Mouse (Mus musculus) spleen, embryonic (tissue): Measurements from ENCODE around the gene Pck1.

ENCODE experiments used
- CTCF ChIA-PET: fragments of 350-600 bp; sonication (Branson Sonifier 250); formaldehyde crosslinking; loops from one replicate; lab custom pipeline; 2022; lab: Charles Lee

Pck1 gene

DNA sequence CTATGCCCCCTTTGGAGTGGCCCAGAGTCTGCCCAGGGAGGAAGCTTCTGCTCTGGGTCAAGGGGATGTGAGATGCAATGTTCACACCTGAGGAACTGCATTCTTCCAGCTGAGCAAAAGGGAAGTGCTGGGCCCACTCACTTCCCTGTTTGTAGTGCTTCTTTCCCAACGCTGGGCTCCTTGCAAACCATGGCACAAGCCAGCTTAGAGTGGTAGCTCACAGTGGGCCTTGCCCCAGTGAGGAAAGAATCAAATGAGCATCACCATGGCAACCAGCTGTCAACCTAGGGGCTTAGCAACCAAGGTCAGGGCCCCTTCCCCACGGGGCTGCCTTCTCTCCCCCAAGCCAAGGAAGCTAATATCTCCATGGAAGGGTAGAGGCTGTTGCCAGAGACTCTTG lies 20.2 kb downstream of the Pck1 start:
- CTCF ChIA-PET: interaction anchor here (0.5 kb wide), 1 partner anchor 1308 kb away, joined by 5 read pairs; no protein-coding TSS in a partner anchor

DNA sequence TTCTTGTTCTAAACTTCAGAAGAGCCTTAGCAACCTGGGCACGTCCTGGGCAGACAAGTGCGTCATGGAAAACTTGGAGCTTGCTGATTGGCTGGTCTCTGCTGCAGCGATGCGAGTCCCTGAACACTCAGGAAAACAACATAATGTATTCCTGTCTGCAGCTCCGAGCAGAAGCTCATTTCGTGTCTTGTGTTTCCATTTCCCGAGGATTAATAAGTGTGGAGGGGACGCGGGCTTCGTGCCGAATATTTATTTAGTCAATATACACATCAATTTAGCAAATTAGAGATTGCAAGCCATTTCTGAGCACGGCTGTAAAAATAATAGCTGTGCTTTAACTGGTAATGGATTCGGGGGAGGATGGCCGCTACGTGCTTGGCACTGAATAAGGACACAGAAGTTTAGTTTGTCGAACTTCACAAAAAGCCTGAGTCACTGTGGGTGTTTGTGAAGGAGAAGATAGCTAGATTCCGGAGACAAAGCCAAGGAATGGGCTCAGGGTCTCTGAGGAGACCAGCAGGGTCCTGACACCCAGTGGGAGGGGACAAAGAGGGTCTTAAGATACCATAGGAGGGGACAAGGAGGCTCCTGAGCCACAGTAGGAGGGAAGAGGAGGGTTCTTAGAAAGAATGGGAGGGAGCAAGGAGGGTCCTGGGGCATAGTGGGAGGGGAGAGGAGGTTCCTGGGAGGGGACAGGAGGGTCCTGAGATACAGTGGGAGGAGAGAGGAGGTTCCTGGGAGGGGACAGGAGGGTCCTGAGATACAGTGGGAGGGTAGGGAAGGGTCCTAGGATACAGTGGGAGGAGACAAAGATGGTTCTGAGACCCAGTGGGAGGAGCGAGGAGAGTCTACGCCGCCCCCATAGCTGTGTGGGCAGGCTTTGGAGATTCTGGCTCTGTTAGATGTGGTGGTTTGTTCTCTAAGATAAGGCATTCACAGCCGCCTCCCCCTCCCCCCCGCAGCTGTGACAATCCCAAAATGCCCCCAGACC lies 21.0 kb downstream of the Pck1 start:
- CTCF ChIA-PET: interaction anchor here (0.5 kb wide), 1 partner anchor 1307 kb away, joined by 5 read pairs; no protein-coding TSS in a partner anchor

DNA sequence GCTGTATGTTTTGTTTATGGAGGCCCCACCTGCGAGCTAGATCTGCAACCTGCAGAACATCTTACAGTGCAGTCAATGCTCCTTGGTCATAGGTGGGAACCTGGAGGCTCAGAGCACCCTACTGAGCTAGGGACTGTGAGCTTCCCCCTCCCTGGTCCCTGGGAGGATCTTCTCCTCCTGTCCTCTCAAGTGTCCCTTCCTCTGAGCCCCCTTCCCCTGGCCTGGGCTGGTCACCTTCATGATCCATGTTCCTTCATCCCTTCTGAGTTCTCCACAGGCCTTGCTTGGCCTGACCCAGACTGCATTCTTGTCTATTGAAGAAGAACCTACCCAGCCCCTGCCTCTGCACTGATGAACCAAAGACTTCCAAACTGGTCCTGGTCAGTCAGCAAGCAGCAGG lies 21.7 kb downstream of the Pck1 start:
- CTCF ChIA-PET: no interaction called here

DNA sequence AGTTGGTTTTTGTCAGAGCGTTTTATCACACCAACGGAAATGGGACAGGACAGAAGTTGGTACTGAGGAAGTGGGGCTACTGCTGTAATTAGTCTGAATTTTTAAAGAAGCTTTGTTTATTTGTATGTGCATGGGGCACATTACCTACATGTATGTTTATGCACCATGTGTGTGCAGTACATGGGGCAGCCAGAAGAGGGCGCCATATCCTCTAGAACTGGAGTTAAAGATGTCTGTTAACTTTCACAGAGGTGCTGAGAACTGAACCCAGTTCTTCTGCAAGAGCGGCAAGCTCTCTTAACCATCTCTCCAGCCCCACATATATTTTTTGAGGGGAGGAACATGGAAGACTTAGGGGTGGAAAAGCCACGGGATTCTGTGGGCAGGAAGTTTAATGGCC lies 22.9 kb downstream of the Pck1 start:
- CTCF ChIA-PET: interaction anchor here (0.7 kb wide), 1 partner anchor 49 kb away, joined by 4 read pairs; no protein-coding TSS in a partner anchor

DNA sequence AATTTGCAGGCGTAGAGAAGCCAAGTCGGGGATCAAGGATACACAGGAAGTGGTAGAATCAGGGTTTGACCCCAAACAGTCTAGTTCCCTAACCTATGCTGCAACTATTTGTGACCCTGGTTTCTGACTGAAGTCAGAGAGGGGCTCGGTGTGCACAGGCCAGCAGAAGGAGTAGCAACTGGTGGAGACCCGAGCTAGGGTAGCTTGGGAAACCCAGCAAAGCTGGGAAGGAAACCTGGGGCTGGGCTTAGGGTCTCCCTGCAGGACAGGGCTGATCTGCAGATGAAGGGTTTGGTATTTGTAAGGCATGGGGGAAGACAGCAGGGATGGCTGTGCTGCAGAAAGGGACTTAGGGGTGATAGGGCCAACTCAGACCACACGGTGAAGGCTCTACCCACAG lies 24.6 kb downstream of the Pck1 start:
- CTCF ChIA-PET: no interaction called here

DNA sequence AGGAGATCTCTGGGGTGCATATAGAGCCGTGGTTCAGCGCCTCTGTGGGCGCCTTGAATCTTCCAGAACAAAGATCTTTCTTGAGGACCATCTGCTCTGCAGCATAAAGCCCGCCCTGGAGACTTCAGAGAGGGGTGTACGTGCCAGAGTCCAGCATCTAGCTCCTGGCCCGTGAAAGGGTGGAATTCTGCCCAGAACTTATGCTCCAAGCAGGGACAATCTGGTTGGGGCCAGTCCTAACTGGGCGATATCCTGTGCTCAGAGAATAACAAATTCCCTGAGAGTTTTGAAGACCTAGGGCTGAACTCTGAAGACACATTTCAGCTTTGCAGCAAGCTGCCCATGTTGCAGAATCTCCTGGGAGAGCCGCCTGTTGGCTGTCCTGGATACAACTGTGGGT lies 25.1 kb downstream of the Pck1 start:
- CTCF ChIA-PET: no interaction called here

DNA sequence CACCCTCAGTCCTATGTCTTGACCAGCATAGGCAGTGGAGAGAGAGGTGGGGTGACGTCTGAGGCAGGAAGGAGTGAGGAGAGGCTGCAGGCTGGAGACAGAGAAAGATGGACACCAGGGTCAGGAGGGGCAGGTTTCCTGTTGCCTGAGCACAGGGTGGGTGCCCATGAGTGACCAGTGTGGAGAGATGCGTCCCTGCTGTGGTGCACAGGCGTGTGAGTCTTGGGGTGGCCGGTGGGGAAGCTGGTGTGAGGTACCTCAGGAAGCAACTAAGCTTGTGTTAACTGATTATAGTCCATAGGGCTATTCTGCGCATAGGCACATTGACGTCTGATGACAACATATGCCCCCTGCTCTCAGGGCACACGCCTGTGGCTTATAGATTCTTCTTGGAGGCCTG lies 26.2 kb downstream of the Pck1 start:
- CTCF ChIA-PET: no interaction called here

DNA sequence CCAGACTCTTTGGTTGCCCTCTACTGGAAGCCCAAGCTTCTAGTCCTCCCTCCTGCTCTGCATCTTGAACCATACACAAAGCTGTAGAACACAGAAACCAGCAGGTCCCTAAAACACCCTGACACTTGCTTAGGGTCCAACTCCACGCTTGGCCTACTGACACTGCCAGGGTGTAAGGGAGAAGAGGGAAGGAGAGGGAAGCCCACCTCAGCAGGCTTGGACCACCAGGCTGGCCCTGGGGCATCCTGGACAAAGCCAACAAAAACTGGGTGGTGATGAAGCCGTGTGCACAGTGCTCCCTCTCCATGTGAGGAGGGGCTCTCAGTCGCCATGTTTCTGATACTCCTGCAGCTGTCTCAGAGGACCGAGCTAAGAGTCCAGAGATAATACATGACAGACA lies 27.2 kb downstream of the Pck1 start:
- CTCF ChIA-PET: interaction anchor here (1.3 kb wide), 1 partner anchor 382 kb away, joined by 3 read pairs; no protein-coding TSS in a partner anchor

DNA sequence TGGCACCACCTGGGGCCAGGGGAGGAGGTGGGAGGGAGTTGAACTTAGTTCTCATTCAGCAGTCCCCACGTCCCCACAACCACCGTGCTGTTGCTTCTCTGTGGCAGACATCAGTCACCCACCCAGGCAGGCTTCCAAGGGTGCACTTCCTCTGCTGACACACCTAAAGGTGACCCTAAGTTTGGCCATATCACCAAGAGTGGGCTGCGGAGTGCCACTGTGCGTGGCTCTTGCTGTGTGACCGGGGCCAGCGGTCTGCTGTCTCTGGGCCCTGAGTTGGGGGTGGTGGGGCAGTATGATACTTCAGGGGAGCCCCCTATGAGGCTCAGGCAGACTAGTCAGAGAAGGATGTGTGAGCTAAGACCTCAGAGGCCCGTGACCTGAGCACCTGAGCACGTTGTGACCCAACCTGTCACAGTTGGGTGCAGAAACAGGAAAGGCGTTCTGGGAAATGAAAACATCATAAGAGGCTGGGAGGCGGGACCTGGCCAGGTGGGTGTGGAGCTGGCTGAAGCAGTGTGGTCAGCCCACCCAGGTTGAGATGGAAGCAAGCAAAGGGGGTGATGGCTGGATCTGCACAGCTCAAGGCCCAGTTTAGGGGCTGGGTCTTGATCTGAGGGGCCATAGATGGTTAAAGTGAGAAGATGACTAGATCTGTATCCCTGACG lies 28.0 kb downstream of the Pck1 start:
- CTCF ChIA-PET: interaction anchor here (0.6 to 1.3 kb wide), 2 partner anchors 216 to 381 kb away, joined by 3 read pairs; no protein-coding TSS in a partner anchor

DNA sequence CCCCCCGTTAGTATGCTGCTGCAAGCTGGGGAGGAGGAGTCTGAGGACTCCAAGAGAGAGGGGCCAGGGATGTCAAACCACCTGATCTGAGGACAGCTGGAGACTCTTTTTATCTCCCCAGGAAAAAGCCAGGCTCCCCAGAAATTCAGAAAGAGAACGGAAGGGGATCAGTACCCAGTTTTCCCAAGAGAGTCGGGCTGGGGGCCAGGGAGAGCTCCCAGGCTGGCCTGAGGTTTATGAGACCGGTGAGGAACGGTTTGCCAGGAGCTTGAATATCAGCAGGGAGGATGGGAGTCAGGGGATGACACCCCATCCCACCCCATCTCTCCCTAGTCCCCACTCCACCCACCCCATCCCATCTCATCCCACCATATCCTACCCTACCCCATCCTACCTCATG lies 28.6 kb downstream of the Pck1 start:
- CTCF ChIA-PET: interaction anchor here (0.6 kb wide), 1 partner anchor 215 kb away, joined by 3 read pairs; no protein-coding TSS in a partner anchor

DNA sequence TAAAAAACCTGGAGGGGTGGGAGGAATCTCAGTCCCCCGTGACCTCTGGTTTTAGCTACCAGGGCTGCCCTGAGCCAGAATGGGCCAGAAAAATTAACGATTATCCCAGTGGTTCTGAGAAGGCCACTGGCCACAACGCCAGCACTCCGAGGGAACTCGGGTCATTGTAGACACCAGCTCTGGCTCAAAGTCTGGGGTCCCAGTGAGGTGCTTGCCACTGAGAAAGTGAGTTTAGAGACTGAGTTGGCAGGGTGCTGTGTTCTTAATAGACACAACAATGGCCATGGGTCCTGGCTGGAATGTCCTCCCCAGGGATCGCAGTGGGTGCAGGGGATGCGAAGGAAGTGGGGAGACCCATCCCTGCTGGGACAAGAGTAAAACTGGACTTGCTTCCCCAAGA lies 29.1 kb downstream of the Pck1 start:
- CTCF ChIA-PET: interaction anchor here (0.6 kb wide), 1 partner anchor 215 kb away, joined by 3 read pairs; no protein-coding TSS in a partner anchor

DNA sequence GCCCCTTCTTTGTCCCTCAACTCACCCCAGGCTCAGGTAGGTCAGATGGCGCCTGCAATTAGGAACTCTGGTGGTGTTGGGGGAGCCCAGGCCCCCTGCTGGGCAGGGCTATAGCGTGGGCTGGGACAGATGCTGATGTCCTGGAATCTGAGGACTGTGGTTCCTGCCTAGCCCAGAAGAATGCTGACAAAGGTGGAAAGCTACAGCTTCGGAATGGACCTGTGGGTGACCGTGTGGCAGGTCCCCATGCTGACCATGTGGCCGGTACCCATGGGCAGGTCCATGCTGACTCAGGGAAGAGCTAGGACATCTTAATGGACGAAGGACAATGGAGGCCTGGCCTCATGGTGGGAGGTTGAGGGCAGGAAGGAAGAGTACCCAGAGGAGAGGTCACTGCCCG lies 29.9 kb downstream of the Pck1 start:
- CTCF ChIA-PET: no interaction called here

DNA sequence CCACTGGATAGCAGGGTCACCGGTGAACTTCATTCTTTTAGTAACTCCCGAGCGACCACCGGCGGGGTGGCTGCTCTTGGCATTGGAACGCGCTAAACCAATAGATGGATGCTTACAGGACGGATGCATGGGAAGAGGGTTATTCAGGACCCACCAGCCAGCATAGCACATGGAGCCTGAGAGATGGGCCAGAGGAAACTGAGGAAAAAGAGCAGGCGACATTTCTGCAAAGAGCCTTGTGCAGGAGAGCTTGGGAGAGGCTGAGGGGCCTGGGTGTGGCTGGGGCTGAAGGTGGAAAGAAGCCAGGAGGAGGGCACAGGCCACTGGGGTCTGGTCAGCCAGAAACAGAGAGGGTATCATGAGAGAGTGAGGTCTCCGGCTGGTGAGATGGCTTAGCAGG lies 30.5 kb downstream of the Pck1 start:
- CTCF ChIA-PET: no interaction called here

DNA sequence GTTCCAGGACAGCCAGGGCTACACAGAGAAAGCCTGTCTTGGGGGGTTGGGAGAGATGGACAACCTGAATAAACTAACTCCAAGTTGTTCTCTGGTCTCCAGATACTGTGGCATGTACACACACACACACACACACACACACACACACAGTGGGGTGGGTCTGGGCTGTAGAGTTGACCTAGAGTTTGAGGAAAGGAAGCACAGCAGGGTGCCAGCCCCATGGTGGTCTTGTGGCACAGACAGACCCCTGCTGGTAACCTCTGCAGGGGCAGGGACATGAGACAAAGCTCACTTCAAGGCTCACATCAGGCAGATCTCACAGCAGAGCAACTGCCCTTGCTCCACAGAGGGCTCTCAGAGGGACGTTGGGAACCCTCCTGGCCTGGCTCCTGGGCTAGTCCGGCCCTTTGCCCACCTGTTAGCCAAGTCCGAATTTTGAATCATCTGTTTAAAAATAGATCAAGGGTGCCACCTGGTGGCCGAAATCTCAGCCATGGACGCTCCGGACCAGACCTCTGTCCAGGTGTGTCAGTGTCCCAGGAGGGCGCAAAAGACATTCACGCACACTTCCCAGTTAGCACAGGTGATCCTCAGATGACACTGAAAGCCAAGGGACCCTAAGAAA lies 31.1 kb downstream of the Pck1 start:
- CTCF ChIA-PET: interaction anchor here (3.0 kb wide), 1 partner anchor 377 kb away, joined by 11 read pairs; no protein-coding TSS in a partner anchor

DNA sequence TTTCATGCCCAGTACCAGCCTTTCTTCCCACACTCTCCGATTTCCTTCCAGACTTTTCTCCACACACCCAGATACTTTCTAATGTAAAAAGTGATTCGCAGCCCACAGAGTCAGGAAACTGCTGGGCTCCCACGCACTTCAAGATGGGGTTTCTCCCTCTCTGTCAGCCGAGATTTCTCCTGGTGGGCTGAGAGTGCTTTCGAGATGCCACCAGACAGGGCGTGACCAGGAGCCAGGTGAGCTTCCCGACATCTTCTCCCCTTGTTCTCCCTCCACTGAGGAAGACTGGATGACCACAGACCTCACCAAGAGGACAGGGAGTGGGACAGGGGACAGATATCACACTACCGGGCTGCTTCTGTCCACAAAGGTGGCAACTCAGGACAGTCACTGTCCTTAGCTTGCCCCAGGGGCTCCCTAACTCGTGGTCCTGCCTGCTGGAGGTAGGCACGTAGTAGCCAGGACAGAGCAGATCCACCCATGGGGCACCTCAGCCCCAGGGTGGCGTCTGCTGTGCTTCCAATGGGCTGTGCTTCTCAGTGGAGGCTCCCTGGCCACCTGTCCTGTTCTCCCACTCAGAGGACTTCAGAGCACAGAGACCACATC lies 31.7 kb downstream of the Pck1 start:
- CTCF ChIA-PET: interaction anchor here (3.0 kb wide), 1 partner anchor 377 kb away, joined by 11 read pairs; no protein-coding TSS in a partner anchor

DNA sequence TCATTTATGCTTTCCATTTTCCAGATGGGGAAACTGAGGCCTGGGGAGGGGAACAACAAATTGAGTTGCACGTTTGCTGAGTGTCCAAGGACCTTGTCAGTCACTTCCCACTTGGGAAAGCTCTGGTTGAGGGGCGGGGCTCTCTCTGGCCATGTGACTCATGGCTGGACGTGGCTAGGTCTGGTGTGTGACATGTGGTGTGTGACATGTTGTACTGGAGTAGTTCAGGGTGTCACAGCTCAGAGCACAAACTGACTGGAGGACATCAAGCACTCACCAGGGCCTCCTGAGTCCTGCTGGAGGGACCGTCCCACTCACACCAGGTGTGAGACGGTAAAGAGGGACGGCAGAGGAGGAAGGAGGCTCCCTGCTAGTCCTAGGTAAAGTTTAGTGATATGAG lies 32.4 kb downstream of the Pck1 start:
- CTCF ChIA-PET: interaction anchor here (1.8 to 3.0 kb wide), 2 partner anchors 362 to 376 kb away, joined by 4 to 11 read pairs; no protein-coding TSS in a partner anchor

DNA sequence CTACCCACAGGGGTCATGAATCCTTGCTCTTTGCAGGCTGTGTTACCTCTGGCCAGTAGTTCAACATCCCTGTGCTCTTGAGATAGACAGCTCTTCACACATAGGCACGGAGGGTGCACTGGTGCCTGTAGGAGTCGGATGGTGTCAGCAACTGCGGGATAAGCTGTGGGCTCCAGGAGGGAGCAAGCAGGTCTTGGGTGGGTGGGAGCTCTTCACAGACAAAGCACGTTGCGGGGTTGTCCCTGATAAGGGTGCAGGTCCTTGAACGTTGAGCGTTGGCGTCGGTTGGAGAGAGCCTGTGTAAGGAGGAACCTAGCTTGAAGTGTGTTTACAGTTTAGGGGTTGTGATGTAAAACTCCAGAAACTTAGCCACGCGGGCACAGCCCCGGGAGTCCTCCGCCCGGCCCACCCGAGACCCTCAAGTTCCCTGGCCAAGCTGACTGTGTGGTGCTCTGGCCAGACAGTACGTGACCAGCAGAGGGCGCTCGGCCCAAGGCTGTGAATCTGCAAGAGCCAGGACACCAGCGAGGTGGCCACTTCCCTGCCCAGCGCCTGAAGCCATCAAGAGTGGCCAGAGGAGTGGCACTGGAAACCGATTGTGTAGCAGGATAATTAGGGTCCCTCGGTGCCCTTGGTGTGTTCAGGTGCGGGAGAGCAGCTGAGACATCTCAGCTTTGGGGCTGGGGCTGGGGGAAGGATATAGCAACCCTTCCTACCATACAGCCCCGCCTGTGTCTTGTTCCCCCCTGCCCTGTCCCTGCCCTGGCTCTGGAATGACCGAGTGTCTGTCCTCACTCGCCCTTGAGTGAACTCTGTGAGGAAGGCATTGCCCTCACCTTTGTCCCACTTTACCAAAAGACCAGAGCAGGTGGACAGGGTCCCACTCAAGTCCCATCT lies 33.4 kb downstream of the Pck1 start:
- CTCF ChIA-PET: interaction anchor here (0.6 to 3.0 kb wide), 4 partner anchors 361 to 1554 kb away, joined by 3 to 11 read pairs (median 4); no protein-coding TSS in a partner anchor

DNA sequence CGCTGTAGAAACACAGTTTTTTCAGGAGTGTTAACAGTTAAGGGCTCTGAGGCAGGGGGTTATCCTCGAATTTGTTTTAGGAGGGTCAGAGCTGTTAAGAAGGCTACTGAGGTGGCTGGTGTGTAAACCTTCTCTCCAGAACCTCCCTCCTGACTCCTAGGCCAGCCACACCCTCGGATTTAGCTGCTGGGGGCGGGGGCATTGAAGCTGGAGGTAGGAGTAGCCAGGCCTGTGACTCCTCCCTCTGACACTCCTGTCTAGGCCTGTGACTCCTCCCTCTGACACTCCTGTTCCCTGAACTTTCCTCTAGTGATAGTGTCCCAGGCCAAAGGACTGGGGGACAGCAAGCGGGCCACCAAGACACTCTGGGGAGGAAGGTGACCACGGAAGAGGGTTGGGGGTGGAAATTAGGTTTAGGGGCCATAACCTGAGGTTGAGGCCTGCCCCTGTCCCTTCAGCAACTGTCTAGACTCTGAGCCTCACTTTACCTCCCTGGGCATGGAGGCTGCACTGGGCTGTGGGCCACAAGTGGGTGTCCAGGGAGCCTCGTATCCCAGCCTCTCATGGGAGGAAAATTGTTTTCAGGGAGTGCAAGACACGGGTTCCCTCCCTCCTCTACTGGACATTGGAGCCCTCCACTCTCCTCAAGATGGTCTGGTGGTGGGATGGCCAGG lies 34.5 kb downstream of the Pck1 start:
- CTCF ChIA-PET: interaction anchor here (3.0 kb wide), 1 partner anchor 374 kb away, joined by 11 read pairs; no protein-coding TSS in a partner anchor

DNA sequence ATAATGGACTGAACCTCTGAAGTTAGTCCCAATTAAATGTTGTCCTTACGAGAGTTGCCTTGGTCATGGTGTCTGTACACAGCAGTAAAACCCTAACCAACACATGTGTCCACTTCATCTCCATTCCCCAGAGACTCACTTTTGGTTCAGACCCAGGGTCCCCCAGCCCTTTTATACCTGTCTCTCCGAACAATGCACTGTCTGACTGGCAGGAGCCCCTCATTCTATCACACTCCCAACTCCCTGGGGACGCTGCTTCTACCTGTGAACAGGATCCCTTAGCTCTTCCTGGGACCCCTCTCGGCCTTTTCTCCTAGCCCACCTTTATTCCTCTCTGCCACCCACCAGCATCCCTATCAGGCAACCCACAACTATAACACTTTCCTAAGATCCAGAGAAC lies 41.9 kb downstream of the Pck1 start:
- CTCF ChIA-PET: interaction anchor here (0.7 kb wide), 1 partner anchor 358 kb away, joined by 6 read pairs; no protein-coding TSS in a partner anchor
